Mouse (Mus musculus) olfactory bulb, adult 2 months (tissue): Measurements from ENCODE around the gene Tmem141.

Experiments
- CTCF ChIP-seq: fragments of 200-500 bp; IDR thresholded peaks from 2 replicates; pipeline ENCODE4 v1.5.1; 2012; ENCODE audit warnings: low read depth, mild to moderate bottlenecking, low read length, moderate library complexity; ENCODE audit not compliant: insufficient read depth
- POLR2A ChIP-seq: fragments of 200-500 bp; IDR thresholded peaks from 2 replicates; pipeline ENCODE4 v1.6.1; 2012; ENCODE audit warnings: mild to moderate bottlenecking, low read depth, low read length, moderate library complexity; ENCODE audit not compliant: insufficient read depth

GRCm38 (mm10) chr2:25625986-25626385 lies 4.2 kb upstream of the Tmem141 start:
- TF ChIP-seq POLR2A (no peak), CTCF (no peak)
